Mouse (Mus musculus) CH12.LX (cell line): ENCODE measurements around the gene Myh3. TPM values are rescaled to one million over a fixed set of nuclear protein-coding genes. Genes with fewer than 3 reads are reported as not detected.
A peak's percentile ranks its signal among the peaks of the same experiment; 100 is the strongest.

Experiments
- DNase-seq: peaks from one replicate; pipeline ENCODE4 v3.0.0-alpha.2; 2013; ENCODE audit errors: extremely low read depth
- H3K27ac ChIP-seq: 2 replicates; pipeline ENCODE4 v1.5.1; 2012; ENCODE audit warnings: low read depth, mild to moderate bottlenecking, control low read depth, moderate library complexity; ENCODE audit not compliant: insufficient read depth
- H3K27me3 ChIP-seq: replicated peaks from 2 replicates; pipeline ENCODE3; 2012; ENCODE audit warnings: inconsistent platforms
- H3K36me3 ChIP-seq, 2 experiments: replicated peaks in 1 of 2; 2 replicates each; pipeline versions ENCODE3 to v1.6.1; 2012; ENCODE audit warnings: inconsistent platforms in 1 of 2, low read length in 1 of 2, mild to moderate bottlenecking in 1 of 2, mixed read lengths in 1 of 2, moderate library complexity in 1 of 2; ENCODE audit not compliant: control insufficient read depth in 1 of 2, insufficient read depth in 1 of 2
- H3K4me1 ChIP-seq, 2 experiments: 2 replicates each; pipeline ENCODE4 v1.6.1; 2012; ENCODE audit warnings: inconsistent platforms in 1 of 2, moderate library complexity in 1 of 2; ENCODE audit not compliant: insufficient read depth in 2 of 2, control insufficient read depth in 1 of 2
- H3K4me2 ChIP-seq: 2 replicates; pipeline ENCODE4 v1.6.1; 2012; ENCODE audit warnings: low read depth, mild to moderate bottlenecking, control low read depth; ENCODE audit not compliant: poor library complexity, insufficient read depth, severe bottlenecking
- H3K4me3 ChIP-seq, 3 experiments: fragments of 150-350 bp in 1 of 3; sonication (generic) in 1 of 3; replicated peaks in 1 of 3; 2 replicates each; pipeline versions ENCODE3 to v1.5.1; 2011 to 2012; ENCODE audit warnings: low read depth in 2 of 3, low read length in 2 of 3, mild to moderate bottlenecking in 2 of 3, moderate library complexity in 2 of 3, control low read depth in 1 of 3, improper control_type of control experiment in 1 of 3, inconsistent platforms in 1 of 3, mixed read lengths in 1 of 3; ENCODE audit not compliant: poor library complexity in 1 of 3
- H3K79me2 ChIP-seq: replicated peaks from 2 replicates; pipeline ENCODE4 v1.6.1; 2012; ENCODE audit warnings: mild to moderate bottlenecking, moderate library complexity; ENCODE audit not compliant: control insufficient read depth, poor library complexity, insufficient read depth, severe bottlenecking; ENCODE audit errors: extremely low read depth
- H3K9ac ChIP-seq: 2 replicates; pipeline ENCODE4 v1.6.1; 2012; ENCODE audit warnings: low read depth, mild to moderate bottlenecking, control low read depth, moderate library complexity; ENCODE audit not compliant: insufficient read depth
- H3K9me3 ChIP-seq: replicated peaks from 2 replicates; pipeline ENCODE3; 2012; ENCODE audit warnings: low read length, inconsistent platforms, mixed read lengths
- CHD1 ChIP-seq: IDR thresholded peaks from 2 replicates; pipeline ENCODE4 v1.6.1; 2012; ENCODE audit warnings: low read depth, low read length, improper control_type of control experiment, inconsistent platforms
- CHD2 ChIP-seq: IDR thresholded peaks from 2 replicates; pipeline ENCODE4 v1.6.1; 2011; ENCODE audit warnings: low read length, improper control_type of control experiment
- CTCF ChIP-seq, 2 experiments: IDR thresholded peaks in 1 of 2; conservative IDR thresholded peaks in 1 of 2; 2 replicates each; pipeline ENCODE4 v1.5.1; 2011 to 2012; ENCODE audit warnings: low read depth in 2 of 2, low read length in 2 of 2, improper control_type of control experiment in 1 of 2, inconsistent platforms in 1 of 2, mild to moderate bottlenecking in 1 of 2, moderate library complexity in 1 of 2
- E2F4 ChIP-seq: IDR thresholded peaks from 2 replicates; pipeline ENCODE4 v1.6.1; 2011; ENCODE audit warnings: low read depth, low read length, improper control_type of control experiment; ENCODE audit not compliant: insufficient replicate concordance
- EP300 ChIP-seq: IDR thresholded peaks from 2 replicates; pipeline ENCODE4 v1.6.1; 2011; ENCODE audit warnings: low read length, improper control_type of control experiment
- GABPA ChIP-seq: IDR thresholded peaks from 2 replicates; pipeline ENCODE4 v1.6.1; 2012; ENCODE audit warnings: low read depth, low read length, improper control_type of control experiment, inconsistent platforms; ENCODE audit not compliant: insufficient replicate concordance
- JUN ChIP-seq: IDR thresholded peaks from 2 replicates; pipeline ENCODE4 v1.6.1; 2011; ENCODE audit warnings: low read depth, mild to moderate bottlenecking, low read length, improper control_type of control experiment, moderate library complexity; ENCODE audit not compliant: insufficient read depth
- JUND ChIP-seq: conservative IDR thresholded peaks from 2 replicates; pipeline ENCODE4 v1.6.1; 2011; ENCODE audit warnings: low read depth, low read length, improper control_type of control experiment
- KAT2A ChIP-seq: IDR thresholded peaks from 2 replicates; pipeline ENCODE4 v1.6.1; 2012; ENCODE audit warnings: low read length, improper control_type of control experiment, inconsistent platforms; ENCODE audit not compliant: insufficient replicate concordance
- MAFK ChIP-seq: IDR thresholded peaks from 2 replicates; pipeline ENCODE4 v1.6.1; 2011; ENCODE audit warnings: low read length, improper control_type of control experiment; ENCODE audit not compliant: insufficient replicate concordance
- MAX ChIP-seq: IDR thresholded peaks from 2 replicates; pipeline ENCODE4 v1.6.1; 2011; ENCODE audit warnings: low read length, improper control_type of control experiment
- MEF2A ChIP-seq: IDR thresholded peaks from 2 replicates; pipeline ENCODE4 v1.6.1; 2014; ENCODE audit warnings: low read depth, mild to moderate bottlenecking, inconsistent platforms, low read length, improper control_type of control experiment, borderline replicate concordance
- MXI1 ChIP-seq: IDR thresholded peaks from 2 replicates; pipeline ENCODE4 v1.6.1; 2011; ENCODE audit warnings: mild to moderate bottlenecking, low read depth, low read length, improper control_type of control experiment
- MYC ChIP-seq: IDR thresholded peaks from 2 replicates; pipeline ENCODE4 v1.6.1; 2011; ENCODE audit warnings: low read depth, mild to moderate bottlenecking, improper control_type of control experiment, low read length
- NRF1 ChIP-seq: IDR thresholded peaks from 2 replicates; pipeline ENCODE4 v1.6.1; 2014; ENCODE audit warnings: low read depth, mild to moderate bottlenecking, inconsistent platforms, low read length, improper control_type of control experiment, moderate library complexity
- POLR2A ChIP-seq: IDR thresholded peaks from 2 replicates; pipeline ENCODE4 v1.6.1; 2011; ENCODE audit warnings: low read depth, mild to moderate bottlenecking, improper control_type of control experiment, low read length
- RAD21 ChIP-seq: IDR thresholded peaks from 2 replicates; pipeline ENCODE4 v1.6.1; 2011; ENCODE audit warnings: low read depth, mild to moderate bottlenecking, low read length, improper control_type of control experiment, moderate library complexity
- SIN3A ChIP-seq: IDR thresholded peaks from 2 replicates; pipeline ENCODE4 v1.6.1; 2012; ENCODE audit warnings: low read length, improper control_type of control experiment, inconsistent platforms
- SMC3 ChIP-seq: IDR thresholded peaks from 2 replicates; pipeline ENCODE4 v1.6.1; 2011; ENCODE audit warnings: low read depth, low read length, improper control_type of control experiment
- TBP ChIP-seq: conservative IDR thresholded peaks from 2 replicates; pipeline ENCODE4 v1.6.1; 2011; ENCODE audit warnings: low read depth, low read length, improper control_type of control experiment
- TCF12 ChIP-seq: IDR thresholded peaks from 2 replicates; pipeline ENCODE4 v1.6.1; 2014; ENCODE audit warnings: low read depth, mild to moderate bottlenecking, inconsistent platforms, low read length, improper control_type of control experiment
- USF1 ChIP-seq: IDR thresholded peaks from 2 replicates; pipeline ENCODE4 v1.6.1; 2014; ENCODE audit warnings: low read depth, mild to moderate bottlenecking, inconsistent platforms, low read length, improper control_type of control experiment
- USF2 ChIP-seq: conservative IDR thresholded peaks from 2 replicates; pipeline ENCODE4 v1.6.1; 2011; ENCODE audit warnings: low read depth, low read length, improper control_type of control experiment
- ZC3H11A ChIP-seq: IDR thresholded peaks from 2 replicates; pipeline ENCODE4 v1.6.1; 2012; ENCODE audit warnings: low read depth, mild to moderate bottlenecking, inconsistent platforms, low read length, improper control_type of control experiment
- ZMIZ1 ChIP-seq: IDR thresholded peaks from 2 replicates; pipeline ENCODE4 v1.6.1; 2012; ENCODE audit warnings: low read depth, mild to moderate bottlenecking, inconsistent platforms, low read length, improper control_type of control experiment
- ZNF384 ChIP-seq: IDR thresholded peaks from 2 replicates; pipeline ENCODE4 v1.6.1; 2012; ENCODE audit warnings: low read depth, low read length, improper control_type of control experiment, inconsistent platforms
- dilution Hi-C: fragments of 300-500 bp; cut with MboI; formaldehyde crosslinking; loops from 2 replicates; pipeline ENCODE4 v1.14.3; 2020; ENCODE audit warnings: low sequenced_read_pairs; ENCODE audit not compliant: extremely low pct_unique_long_range_greater_than_20kb, extremely low pct_ligation_motif_present
- in situ Hi-C: fragments of 300-500 bp; cut with MboI; formaldehyde crosslinking; loops from 3 replicates; pipeline ENCODE4 v1.14.3; 2019; ENCODE audit warnings: low sequenced_read_pairs, low pct_ligation_motif_present, low pct_unique_long_range_greater_than_20kb, mixed read lengths
- polyA plus RNA-seq: library from polyadenylated mRNA; unstranded; fragments of >175 nt; gene quantifications from 2 replicates; pipeline ENCODE4 v1.2.1, GENCODE M21; 2012; ENCODE audit warnings: low read depth; ENCODE audit not compliant: insufficient read length
- total RNA-seq, 2 experiments: library from RNA; depleted of rRNA; stranded (reverse); fragments of 300-350 nt in 1 of 2; fragments of >200 nt in 1 of 2; gene quantifications; 2 replicates each; pipeline ENCODE4 v1.2.3; 2012 to 2014

The Myh3 gene
- total and polyA plus RNA-seq, 3 experiments: 0.12 to 0.64 (median 0.26) TPM

DNA sequence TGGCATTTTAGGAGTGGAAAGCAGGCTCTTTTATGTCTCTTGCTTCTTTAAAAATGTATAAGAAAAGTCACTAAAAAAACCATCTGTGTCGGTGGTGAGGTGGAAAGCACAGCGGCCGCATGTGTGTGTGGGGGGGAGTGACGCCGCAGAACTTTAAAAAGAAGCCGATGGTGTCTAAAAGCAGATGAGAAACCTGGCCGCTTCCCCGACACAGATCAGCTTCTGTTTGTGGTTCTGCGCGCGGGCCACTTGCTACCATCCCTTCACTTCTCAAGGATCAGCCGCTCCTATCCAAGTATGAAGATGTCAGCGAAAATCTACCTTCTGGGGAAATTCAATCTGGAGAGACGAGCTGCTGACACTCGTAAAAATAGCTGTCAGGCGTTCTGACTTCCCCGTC, 47.3 kb downstream of the Myh3 start:
- in situ Hi-C loops: no loop called here
- Histone ChIP-seq H3K9me3 (no peaks in the 10 kb centered on the region), H3K27me3 (no peaks in the 10 kb centered on the region), H3K36me3 (no peaks in the 10 kb centered on the region), H3K4me2 (peak overlapping the region; percentile 94), H3K4me3 (peak overlapping the region; percentile 15 to 56 (median 51)), H3K27ac (peak overlapping the region; percentile 59), H3K79me2 (no peaks in the 10 kb centered on the region), H3K4me1 (peaks cover 16 to 51% of the 10 kb centered on the region in 2 experiments), H3K9ac (peak overlapping the region; percentile 81)
- dilution Hi-C loops: no loop called here
- peak; percentile 12; the same call in 1 of the 2 replicates for TF ChIP-seq MEF2A
- TF ChIP-seq TBP: 0 out of 2 replicates have a peak, but pooled peaks have one; percentile 24
- no peak for TF ChIP-seq KAT2A
- TF ChIP-seq JUND: no peak
- peak; percentile 90 for TF ChIP-seq MXI1
- no peak for TF ChIP-seq ZNF384
- TF ChIP-seq MAFK: peak; percentile 61; the same call in 1 of the 2 replicates
- TF ChIP-seq USF1: no peak
- TF ChIP-seq MYC: peak; percentile 70; the same call in 1 of the 2 replicates
- TF ChIP-seq GABPA: no peak
- no peak for TF ChIP-seq CTCF (conservative IDR thresholded peaks at IDR 0.05 in 1 of 2, IDR thresholded peaks at IDR 0.05 in 1 of 2; ENCODE audit: low read depth in 2 of 2, low read length in 2 of 2)
- TF ChIP-seq EP300: peak; percentile 35; the same call in 1 of the 2 replicates
- TF ChIP-seq NRF1: 0 out of 2 replicates have a peak, but pooled peaks have one; percentile 11
- no peak for TF ChIP-seq ZMIZ1
- no peak; the same call in 1 of the 2 replicates for TF ChIP-seq MAX
- peak; percentile 32; the same call in 1 of the 2 replicates for TF ChIP-seq POLR2A
- TF ChIP-seq USF2: no peak
- no peak for TF ChIP-seq CHD2
- peak; percentile 50; the same call in 1 of the 2 replicates for TF ChIP-seq TCF12
- no peak for TF ChIP-seq E2F4
- TF ChIP-seq CHD1: peak; percentile 19; the same call in 1 of the 2 replicates
- no peak for DNase-seq

DNA sequence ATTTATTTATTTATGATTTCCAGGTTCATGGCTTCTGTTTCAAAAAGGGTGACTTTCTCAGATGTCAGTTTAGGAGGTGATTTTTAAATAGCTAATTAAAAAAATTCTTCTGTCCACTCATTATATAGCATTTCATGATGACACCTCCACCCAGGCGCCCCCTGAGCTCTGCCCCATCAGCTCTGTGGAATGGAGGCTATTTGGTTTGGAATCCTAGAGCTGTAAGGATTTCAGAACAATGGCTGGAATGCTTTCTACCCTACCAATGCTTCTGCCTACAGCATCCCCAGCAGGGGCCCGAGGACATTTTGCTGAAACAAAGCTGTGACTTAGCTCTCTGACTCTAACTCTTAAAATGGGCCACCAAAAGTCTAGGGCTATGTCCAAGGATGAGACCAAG, 55.4 kb downstream of the Myh3 start:
- Histone ChIP-seq H3K27ac (no peak overlapping the region), H3K36me3 (peaks cover 0 to 2% of the 10 kb centered on the region in 2 experiments), H3K27me3 (no peaks in the 10 kb centered on the region), H3K4me1 (peaks cover 7 to 12% of the 10 kb centered on the region in 2 experiments), H3K79me2 (no peaks in the 10 kb centered on the region)
- DNase-seq: no peak
- TF ChIP-seq CHD2: no peak
- no peak for TF ChIP-seq JUN
- TF ChIP-seq SIN3A: no peak
- no peak for TF ChIP-seq NRF1
- TF ChIP-seq JUND: no peak
- TF ChIP-seq MYC: no peak
- no peak for TF ChIP-seq CHD1
- TF ChIP-seq RAD21: no peak
- no peak for TF ChIP-seq MAX
- no peak for TF ChIP-seq KAT2A
- TF ChIP-seq MEF2A: no peak
- no peak for TF ChIP-seq MAFK
- TF ChIP-seq ZC3H11A: no peak
- TF ChIP-seq SMC3: no peak
- no peak for TF ChIP-seq TBP
- TF ChIP-seq, all 38 proteins: peak for 0
- H3K4me3 ChIP-seq: no peak overlapping the region
- no peak overlapping the region for H3K9ac ChIP-seq
- in situ Hi-C loops (no loop called here), dilution Hi-C loops (no loop called here)
- no peak overlapping the region for H3K4me2 ChIP-seq
- H3K9me3 ChIP-seq: peaks cover 6% of the 10 kb centered on the region
